Comparison of ENCODE assay signal across 8 mouse cellular contexts in the genomic region with DNA sequence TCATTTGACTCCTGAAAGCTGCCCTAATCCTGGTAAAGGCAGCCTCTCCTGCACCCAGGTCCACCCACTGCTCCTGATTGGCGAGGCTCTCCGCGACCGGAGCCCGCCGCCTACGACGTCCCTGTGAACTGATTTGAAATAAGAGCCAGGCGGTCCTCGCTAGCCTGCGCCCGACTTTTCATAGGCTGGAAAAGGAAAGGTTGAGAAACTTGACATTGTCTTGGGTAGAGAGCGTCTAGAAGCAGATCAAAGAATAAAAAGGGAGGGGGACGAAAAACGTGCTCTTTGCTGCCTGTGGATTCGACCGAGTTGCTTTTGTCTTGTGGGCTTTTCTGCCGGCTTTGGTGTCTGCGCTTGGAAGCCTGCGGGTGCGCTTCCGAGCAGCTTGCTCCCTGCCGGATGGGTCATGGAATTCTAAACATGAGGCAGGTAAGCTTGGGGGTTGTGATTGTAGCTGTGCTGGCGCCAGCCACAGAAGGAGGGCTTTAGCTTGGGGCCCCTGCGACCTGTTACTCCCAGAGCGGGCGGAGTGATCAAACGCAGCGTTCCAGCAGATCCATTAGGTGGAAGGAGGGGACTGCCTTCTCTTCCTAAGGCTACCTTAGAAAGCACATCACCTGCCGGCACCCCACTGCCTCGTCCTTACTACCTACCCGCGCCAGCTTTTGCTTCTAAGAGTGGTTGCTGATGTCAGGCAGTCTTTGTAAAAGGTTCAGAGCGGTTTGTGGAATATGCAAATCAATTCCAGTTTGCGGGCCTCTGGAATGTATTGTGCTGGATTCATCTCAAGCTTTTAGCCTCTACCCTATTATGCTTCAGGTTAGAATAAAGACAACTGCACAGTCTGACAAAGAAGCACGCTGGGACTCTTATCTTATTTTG.
DNase-seq lines count a peak whose midpoint lies in the region; ATAC-seq and TF ChIP-seq lines count a peak whose summit lies in the region.

No protein-coding gene starts in this region.

- H3K27ac ChIP-seq in cortical plate, adult 2 months (ENCODE audit: insufficient read depth, low read length), result no peak overlapping the region
- no peak overlapping the region for H3K27ac ChIP-seq in macrophage

- no peaks in the 10 kb centered on the region; the same call in 1 of the 2 replicates for H3K4me1 ChIP-seq in cortical plate, adult 2 months (ENCODE audit: control insufficient read depth, insufficient read depth, low read length)

- no peak for ATAC-seq in erythroid progenitor cell, adult 5-6 weeks (replicated peaks; ENCODE audit: low FRiP score, poor library complexity, severe bottlenecking)

- peak overlapping the region; percentile 68 for H3K4me3 ChIP-seq in cortical plate, adult 2 months (ENCODE audit: insufficient read depth, low read length)
- H3K4me3 ChIP-seq in macrophage (ENCODE audit: inconsistent target), result peak overlapping the region; percentile 48

- intact Hi-C loops in gastrocnemius, postnatal 14 days (cut with DNase I; ENCODE audit: low total_unique reads), result no loop called here

- TF ChIP-seq CTCF in cortical plate, adult 2 months (IDR thresholded peaks at IDR 0.05; ENCODE audit: extremely low read depth, insufficient read depth, low read length), result no peak

- no peaks in the 10 kb centered on the region for H3K79me2 ChIP-seq in macrophage (ENCODE audit: inconsistent target)

- peak; percentile 49 to 71 for DNase-seq in adrenal gland, adult 18-20 months (ENCODE audit: low spot score in 2 of 2)
- DNase-seq in gastrocnemius, postnatal 14 days, result peak; percentile 75
- DNase-seq in induced T-regulatory cell, adult 2 months (ENCODE audit: low read depth), result peak; percentile 28
- peak; percentile 38 to 42 for DNase-seq in left cerebral cortex, adult 9 months (ENCODE audit: low spot score in 2 of 2)
- peak; percentile 42 to 78 for DNase-seq in right cerebral cortex, adult 2 months (ENCODE audit: low spot score in 2 of 2)

- H3K36me3 ChIP-seq in macrophage (ENCODE audit: inconsistent target), result no peaks in the 10 kb centered on the region

- no peak for TF ChIP-seq POLR2A in cortical plate, adult 2 months (IDR thresholded peaks at IDR 0.05; ENCODE audit: extremely low read depth, insufficient read depth, low read length)

- 16% methylated on average over 36 of the region's 36 CpGs for WGBS in macrophage (ENCODE audit: missing documents)
